Mouse (Mus musculus): ENCODE measurements at regions not wholly inside any gene's neighbourhood (a gene's known extent, or its start where the extent isn't known, plus 50 kb on each side); places are given as distances from the start of the nearest gene placed in this dataset.

GRCm38 (mm10) chr4:83915871-83916270, 390.5 kb downstream of the Ccdc171 start:
- DNase-seq: no peak

GRCm38 (mm10) chr4:83917009-83917408, 391.7 kb downstream of the Ccdc171 start:
- DNase-seq: no peak

- DNase-seq: no peak
Measured at GRCm38 (mm10) chr4:83918093-83918492, 392.7 kb downstream of the Ccdc171 start.

- DNase-seq: no peak
Measured at GRCm38 (mm10) chr4:83919041-83919440, 393.7 kb downstream of the Ccdc171 start.

- no peak for DNase-seq
Measured at GRCm38 (mm10) chr4:83925118-83925842, 399.9 kb downstream of the Ccdc171 start.

- no peak for DNase-seq
Measured at GRCm38 (mm10) chr4:83926195-83926731, 400.9 kb downstream of the Ccdc171 start.

- DNase-seq: no peak
Measured at GRCm38 (mm10) chr4:83931897-83932654, 406.7 kb downstream of the Ccdc171 start.

- DNase-seq: peak; percentile 7 to 12
Measured at GRCm38 (mm10) chr4:83941693-83942092, 416.3 kb downstream of the Ccdc171 start.

- DNase-seq: no peak
Measured at GRCm38 (mm10) chr4:83949612-83950011, 424.3 kb downstream of the Ccdc171 start.

GRCm38 (mm10) chr4:83950809-83951409, 425.6 kb downstream of the Ccdc171 start:
- no peak for DNase-seq

- DNase-seq: no peak
Measured at GRCm38 (mm10) chr4:83956252-83956904, 431.0 kb downstream of the Ccdc171 start.

- no peak for DNase-seq
Measured at GRCm38 (mm10) chr4:83957217-83957692, 431.9 kb downstream of the Ccdc171 start.

GRCm38 (mm10) chr4:83966898-83967297, 441.6 kb downstream of the Ccdc171 start:
- no peak for DNase-seq

- DNase-seq: no peak
Measured at GRCm38 (mm10) chr4:83973162-83973561, 447.8 kb downstream of the Ccdc171 start.

- DNase-seq: no peak
Measured at GRCm38 (mm10) chr4:83974214-83975012, 449.1 kb downstream of the Ccdc171 start.

GRCm38 (mm10) chr4:83975569-83975968, 450.2 kb downstream of the Ccdc171 start:
- DNase-seq: no peak

GRCm38 (mm10) chr4:83976067-83976466, 450.7 kb downstream of the Ccdc171 start:
- DNase-seq: no peak

- no peak for DNase-seq
Measured at GRCm38 (mm10) chr4:83979088-83979487, 453.7 kb downstream of the Ccdc171 start.

GRCm38 (mm10) chr4:83984671-83985391, 459.5 kb downstream of the Ccdc171 start:
- DNase-seq: no peak

- DNase-seq: no peak
Measured at GRCm38 (mm10) chr4:83985451-83985850, 460.1 kb downstream of the Ccdc171 start.
